Mouse (Mus musculus): ENCODE measurements around the gene Agrp. TPM values are rescaled to one million over a fixed set of nuclear protein-coding genes. Genes with fewer than 3 reads are reported as not detected.

Agrp gene
- polyA plus RNA-seq, 1 experiment from 2014 or later = 1.4 TPM

DNA sequence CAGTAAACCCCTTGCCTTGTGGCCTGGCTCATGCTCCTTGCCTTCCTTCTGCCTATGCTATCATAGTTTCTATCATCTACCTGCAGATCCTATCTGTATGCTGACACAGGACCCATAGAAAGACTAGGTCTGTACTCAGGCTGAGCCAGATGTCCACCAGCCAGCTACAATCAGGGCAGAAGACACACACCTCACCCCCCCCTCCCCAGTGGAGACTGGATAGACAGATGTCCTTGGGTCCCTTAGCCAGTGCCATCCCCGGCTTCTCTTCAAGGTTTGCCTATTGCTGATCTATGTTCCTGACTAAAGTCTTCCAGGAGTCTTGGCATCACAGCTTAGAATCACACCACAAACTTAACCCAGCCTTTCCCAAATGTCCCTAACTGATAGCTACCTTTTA lies 109.0 kb downstream of the Agrp start:
- no peak overlapping the region for H3K9ac ChIP-seq (ENCODE audit: low read depth, low read length)
- no peak for ATAC-seq
- WGBS = 85% methylated on average over 1 of the region's 1 CpGs
- H3K4me2 ChIP-seq (ENCODE audit: low read length) = no peak overlapping the region
- H3K36me3 ChIP-seq (ENCODE audit: control insufficient read depth, insufficient read depth, low read length) = peaks cover 15% of the 10 kb centered on the region
- H3K27me3 ChIP-seq (ENCODE audit: control insufficient read depth, insufficient read depth, low read depth, low read length) = no peaks in the 10 kb centered on the region
- no peak overlapping the region for H3K27ac ChIP-seq (ENCODE audit: low read length)
- no peaks in the 10 kb centered on the region for H3K9me3 ChIP-seq (replicated peaks; ENCODE audit: control insufficient read depth, low read length, poor library complexity, severe bottlenecking)
- no peaks in the 10 kb centered on the region for H3K4me1 ChIP-seq (ENCODE audit: control insufficient read depth, insufficient read depth, low read length)
- no peak overlapping the region for H3K4me3 ChIP-seq (ENCODE audit: low read depth, low read length)

DNA sequence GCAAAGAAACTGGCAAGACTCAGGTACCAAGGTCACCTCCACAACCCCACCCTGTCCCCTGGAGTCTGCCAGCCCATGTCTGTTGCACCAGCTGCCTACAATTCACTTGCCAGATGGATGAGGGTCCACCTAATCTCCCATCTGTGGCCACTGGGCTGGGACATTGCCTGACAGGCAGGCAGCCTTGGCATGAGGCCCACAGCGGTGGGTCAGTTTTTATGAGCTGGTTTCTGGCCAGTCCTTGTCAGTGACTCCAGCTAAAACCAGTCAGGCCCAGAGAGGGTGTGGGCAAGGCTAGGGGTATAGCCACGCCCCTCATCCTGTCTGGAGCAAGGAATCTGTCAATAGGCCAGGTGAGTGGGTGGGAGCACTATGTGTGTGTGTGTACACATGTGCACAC lies 110.1 kb downstream of the Agrp start:
- 91% methylated on average over 2 of the region's 2 CpGs for WGBS
- Histone ChIP-seq H3K9ac (ENCODE audit: low read depth, low read length) (no peak overlapping the region), H3K4me2 (ENCODE audit: low read length) (no peak overlapping the region), H3K27ac (ENCODE audit: low read length) (no peak overlapping the region), H3K4me1 (ENCODE audit: control insufficient read depth, insufficient read depth, low read length) (no peaks in the 10 kb centered on the region), H3K4me3 (ENCODE audit: low read depth, low read length) (no peak overlapping the region), H3K9me3 (replicated peaks; ENCODE audit: control insufficient read depth, low read length, poor library complexity, severe bottlenecking) (no peaks in the 10 kb centered on the region), H3K27me3 (ENCODE audit: control insufficient read depth, insufficient read depth, low read depth, low read length) (no peaks in the 10 kb centered on the region), H3K36me3 (ENCODE audit: control insufficient read depth, insufficient read depth, low read length) (peaks cover 21% of the 10 kb centered on the region)
- no peak for ATAC-seq

DNA sequence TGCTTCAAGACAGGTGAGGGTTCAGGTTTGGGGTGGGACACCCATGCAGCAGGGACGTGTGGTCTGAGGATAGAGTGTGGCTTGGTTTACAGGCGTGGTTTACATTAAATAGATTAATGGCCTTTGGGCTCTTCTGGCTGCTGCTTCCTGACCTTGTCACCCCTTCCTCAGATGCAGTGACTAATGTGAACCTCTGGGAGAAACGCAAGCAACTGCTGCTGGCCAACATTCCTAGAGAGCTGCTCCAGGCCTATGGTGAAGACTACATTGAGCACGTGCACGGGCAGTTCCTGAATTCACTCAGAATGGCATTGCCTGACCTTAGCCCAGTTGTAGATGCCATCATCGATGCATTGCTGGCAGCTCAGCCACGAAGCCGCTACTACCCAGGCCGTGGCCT lies 114.3 kb downstream of the Agrp start:
- Histone ChIP-seq H3K27ac (ENCODE audit: low read length) (no peak overlapping the region), H3K4me3 (ENCODE audit: low read depth, low read length) (no peak overlapping the region), H3K27me3 (ENCODE audit: control insufficient read depth, insufficient read depth, low read depth, low read length) (no peaks in the 10 kb centered on the region; the same call in 1 of the 2 replicates), H3K36me3 (ENCODE audit: control insufficient read depth, insufficient read depth, low read length) (peaks cover 20% of the 10 kb centered on the region), H3K4me2 (ENCODE audit: low read length) (no peak overlapping the region), H3K9ac (ENCODE audit: low read depth, low read length) (no peak overlapping the region), H3K4me1 (ENCODE audit: control insufficient read depth, insufficient read depth, low read length) (peaks cover 27% of the 10 kb centered on the region), H3K9me3 (replicated peaks; ENCODE audit: control insufficient read depth, low read length, poor library complexity, severe bottlenecking) (no peaks in the 10 kb centered on the region)
- ATAC-seq = no peak
- WGBS = 90% methylated on average over 9 of the region's 9 CpGs

DNA sequence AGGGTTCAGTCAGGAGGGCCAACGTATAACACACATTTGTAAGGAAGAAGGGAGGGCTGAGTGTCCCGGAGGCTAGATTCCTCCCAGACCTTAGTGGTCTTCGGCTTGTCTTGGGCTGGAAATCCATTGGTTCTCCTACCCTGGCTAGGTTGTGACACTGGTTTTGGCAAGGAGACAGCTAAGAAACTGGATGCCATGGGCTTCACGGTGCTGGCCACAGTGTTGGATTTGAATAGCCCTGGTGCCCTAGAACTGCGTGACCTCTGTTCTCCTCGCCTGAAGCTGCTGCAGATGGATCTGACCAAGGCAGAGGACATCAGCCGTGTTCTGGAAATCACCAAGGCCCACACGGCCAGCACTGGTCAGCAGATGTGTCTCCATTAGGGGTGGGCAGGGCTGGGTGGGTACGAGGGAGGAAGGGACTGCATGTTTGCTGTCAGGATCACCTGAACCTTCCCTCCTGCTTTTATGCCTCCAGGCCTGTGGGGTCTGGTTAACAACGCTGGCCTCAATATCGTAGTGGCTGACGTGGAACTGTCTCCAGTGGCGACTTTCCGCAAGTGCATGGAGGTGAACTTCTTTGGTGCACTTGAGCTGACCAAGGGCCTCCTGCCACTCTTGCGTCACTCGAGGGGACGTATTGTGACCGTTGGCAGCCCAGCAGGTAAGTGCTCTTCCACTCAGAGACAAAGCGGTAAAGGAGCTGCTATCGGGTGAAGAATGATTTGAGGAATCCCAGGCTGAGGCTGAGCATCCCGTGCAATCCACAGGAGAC lies 115.0 kb downstream of the Agrp start:
- Histone ChIP-seq H3K4me3 (ENCODE audit: low read depth, low read length) (no peak overlapping the region), H3K9me3 (replicated peaks; ENCODE audit: control insufficient read depth, low read length, poor library complexity, severe bottlenecking) (no peaks in the 10 kb centered on the region), H3K4me1 (ENCODE audit: control insufficient read depth, insufficient read depth, low read length) (peaks cover 28% of the 10 kb centered on the region), H3K27me3 (ENCODE audit: control insufficient read depth, insufficient read depth, low read depth, low read length) (no peaks in the 10 kb centered on the region; the same call in 1 of the 2 replicates), H3K27ac (ENCODE audit: low read length) (no peak overlapping the region), H3K9ac (ENCODE audit: low read depth, low read length) (no peak overlapping the region), H3K4me2 (ENCODE audit: low read length) (no peak overlapping the region), H3K36me3 (ENCODE audit: control insufficient read depth, insufficient read depth, low read length) (peaks cover 17% of the 10 kb centered on the region)
- ATAC-seq = no peak
- 83% methylated on average over 21 of the region's 21 CpGs for WGBS

DNA sequence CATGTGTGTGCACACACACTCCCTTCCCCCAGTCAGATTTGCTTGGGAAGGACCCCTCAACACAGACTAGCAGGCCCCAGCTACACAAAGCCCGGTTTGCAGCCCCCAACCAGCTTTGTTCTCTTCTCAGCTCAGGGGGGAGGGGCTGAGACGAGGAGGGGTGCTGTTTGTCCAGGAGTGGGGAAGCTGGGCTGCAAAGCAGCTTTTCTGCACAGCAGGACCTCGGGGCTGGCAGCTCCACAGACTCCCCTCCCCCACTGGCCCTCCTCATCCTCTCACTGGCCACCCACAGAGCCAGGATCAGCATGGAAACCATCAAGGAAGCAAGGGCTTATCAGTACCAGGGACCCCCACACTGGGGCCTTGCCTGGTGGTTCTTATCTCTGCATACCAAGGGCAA lies 116.1 kb downstream of the Agrp start:
- Histone ChIP-seq H3K36me3 (ENCODE audit: control insufficient read depth, insufficient read depth, low read length) (peaks cover 17% of the 10 kb centered on the region), H3K27me3 (ENCODE audit: control insufficient read depth, insufficient read depth, low read depth, low read length) (no peaks in the 10 kb centered on the region; the same call in 1 of the 2 replicates), H3K27ac (ENCODE audit: low read length) (no peak overlapping the region), H3K4me2 (ENCODE audit: low read length) (no peak overlapping the region), H3K9me3 (replicated peaks; ENCODE audit: control insufficient read depth, low read length, poor library complexity, severe bottlenecking) (no peaks in the 10 kb centered on the region), H3K4me1 (ENCODE audit: control insufficient read depth, insufficient read depth, low read length) (peaks cover 31% of the 10 kb centered on the region), H3K9ac (ENCODE audit: low read depth, low read length) (no peak overlapping the region), H3K4me3 (ENCODE audit: low read depth, low read length) (no peak overlapping the region)
- WGBS = 0% methylated on average over 3 of the region's 3 CpGs
- no peak for ATAC-seq

DNA sequence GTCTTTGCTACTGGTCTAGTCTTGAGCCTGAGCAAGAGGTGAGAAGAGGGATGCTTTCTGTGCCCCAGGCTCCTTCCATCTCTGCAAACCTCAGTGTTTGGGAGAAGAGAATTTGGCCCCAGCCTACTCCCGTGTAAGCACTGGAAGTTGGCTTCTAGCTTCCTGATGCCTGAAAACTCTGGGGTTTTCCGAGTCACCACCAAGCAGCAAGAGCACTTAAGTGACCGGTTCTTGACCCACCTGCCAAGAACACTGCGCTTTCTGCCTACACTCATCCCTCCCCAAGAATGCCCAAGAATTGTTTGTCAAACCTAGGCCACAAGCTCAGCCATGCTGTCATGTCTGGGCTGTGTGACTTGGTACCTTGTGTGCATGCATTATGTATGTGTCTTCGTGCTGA lies 116.7 kb downstream of the Agrp start:
- no peak for ATAC-seq
- WGBS = 14% methylated on average over 5 of the region's 5 CpGs
- peaks cover 17% of the 10 kb centered on the region for H3K36me3 ChIP-seq (ENCODE audit: control insufficient read depth, insufficient read depth, low read length)
- H3K9me3 ChIP-seq (replicated peaks; ENCODE audit: control insufficient read depth, low read length, poor library complexity, severe bottlenecking) = no peaks in the 10 kb centered on the region
- no peak overlapping the region for H3K4me2 ChIP-seq (ENCODE audit: low read length)
- no peaks in the 10 kb centered on the region; the same call in 1 of the 2 replicates for H3K27me3 ChIP-seq (ENCODE audit: control insufficient read depth, insufficient read depth, low read depth, low read length)
- H3K27ac ChIP-seq (ENCODE audit: low read length) = no peak overlapping the region
- H3K4me3 ChIP-seq (ENCODE audit: low read depth, low read length) = no peak overlapping the region
- H3K4me1 ChIP-seq (ENCODE audit: control insufficient read depth, insufficient read depth, low read length) = peaks cover 32% of the 10 kb centered on the region
- H3K9ac ChIP-seq (ENCODE audit: low read depth, low read length) = no peak overlapping the region

DNA sequence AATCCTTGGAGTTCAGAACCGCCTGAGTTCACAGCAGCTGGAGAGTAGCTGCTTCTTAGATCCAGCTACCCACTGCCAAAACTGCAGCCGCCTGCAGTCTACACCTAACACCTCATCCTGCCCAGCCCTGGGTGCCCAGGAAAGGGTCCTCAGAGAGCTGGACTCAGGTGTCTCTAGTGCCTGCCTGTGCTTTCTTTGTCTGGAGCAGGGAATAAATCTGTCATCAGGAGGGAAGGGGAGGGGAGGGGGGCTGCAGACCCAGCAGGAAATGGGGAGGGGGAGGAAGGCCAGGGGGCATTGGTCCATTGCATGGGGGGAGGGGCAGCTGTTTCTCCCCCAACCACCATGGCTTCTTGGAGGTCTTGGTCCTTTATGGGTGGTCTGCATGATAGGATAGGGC lies 117.6 kb downstream of the Agrp start:
- H3K4me3 ChIP-seq (ENCODE audit: low read depth, low read length) = 0 out of 2 replicates have a peak overlapping the region, but pooled peaks have one; percentile 55
- no peak overlapping the region for H3K27ac ChIP-seq (ENCODE audit: low read length)
- H3K4me1 ChIP-seq (ENCODE audit: control insufficient read depth, insufficient read depth, low read length) = peaks cover 32% of the 10 kb centered on the region
- no peaks in the 10 kb centered on the region; the same call in 1 of the 2 replicates for H3K27me3 ChIP-seq (ENCODE audit: control insufficient read depth, insufficient read depth, low read depth, low read length)
- H3K4me2 ChIP-seq (ENCODE audit: low read length) = peak overlapping the region; percentile 96
- no peak overlapping the region; the same call in 1 of the 2 replicates for H3K9ac ChIP-seq (ENCODE audit: low read depth, low read length)
- H3K9me3 ChIP-seq (replicated peaks; ENCODE audit: control insufficient read depth, low read length, poor library complexity, severe bottlenecking) = no peaks in the 10 kb centered on the region
- ATAC-seq = no peak
- 5% methylated on average over 2 of the region's 2 CpGs for WGBS
- peaks cover 10% of the 10 kb centered on the region for H3K36me3 ChIP-seq (ENCODE audit: control insufficient read depth, insufficient read depth, low read length)

DNA sequence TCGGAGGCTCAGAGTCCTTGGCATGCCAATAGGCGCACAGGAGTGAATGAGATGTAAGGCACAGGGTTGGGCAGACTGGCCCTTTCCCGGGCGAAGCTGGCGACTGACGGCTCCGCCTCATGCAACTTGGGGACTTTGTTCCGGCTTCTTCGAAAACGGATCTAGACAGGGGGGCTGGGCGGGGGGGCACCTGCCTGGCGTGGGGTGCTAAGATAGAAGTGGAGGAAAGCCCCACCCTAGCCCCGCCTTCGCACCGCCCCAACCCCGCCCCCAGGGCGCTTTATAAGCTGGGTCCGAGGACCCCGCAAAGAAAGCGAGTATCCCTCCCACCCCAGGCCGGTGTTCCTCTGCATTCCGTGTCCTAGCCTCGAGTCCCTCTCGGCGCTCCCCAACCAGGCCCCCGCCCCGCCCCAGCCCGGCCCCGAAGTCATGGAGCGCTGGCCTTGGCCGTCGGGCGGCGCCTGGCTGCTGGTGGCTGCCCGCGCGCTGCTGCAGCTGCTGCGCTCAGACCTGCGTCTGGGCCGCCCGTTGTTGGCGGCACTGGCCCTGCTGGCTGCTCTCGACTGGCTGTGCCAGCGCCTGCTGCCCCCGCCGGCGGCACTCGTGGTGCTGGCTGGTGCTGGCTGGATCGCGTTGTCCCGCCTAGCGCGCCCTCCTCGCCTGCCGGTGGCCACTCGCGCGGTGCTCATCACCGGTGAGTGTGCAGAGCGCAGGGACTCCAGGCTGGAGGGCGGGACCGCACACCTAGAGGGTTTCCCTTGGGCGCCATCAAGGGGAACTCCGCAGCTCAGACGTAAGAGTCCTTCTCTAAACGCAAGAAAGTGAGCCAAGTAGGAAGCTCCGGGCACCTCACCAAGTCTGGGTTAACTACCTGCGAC lies 118.5 kb downstream of the Agrp start, which contains the start of gene Hsd11b2:
TSS of gene Hsd11b2 (plus strand) at position 320 of the 878 bp plus-strand sequence.
- peak within 1 kb of the TSS; percentile 70 for H3K9ac ChIP-seq (ENCODE audit: low read depth, low read length)
- WGBS = under 1% methylated on average over 66 of the region's 68 CpGs
- H3K36me3 ChIP-seq (ENCODE audit: control insufficient read depth, insufficient read depth, low read length) = peaks cover 8% of the 10 kb centered on the region; the same call in 1 of the 2 replicates
- H3K4me2 ChIP-seq (ENCODE audit: low read length) = peak within 1 kb of the TSS; percentile 96
- no peaks in the 10 kb centered on the region; the same call in 1 of the 2 replicates for H3K27me3 ChIP-seq (ENCODE audit: control insufficient read depth, insufficient read depth, low read depth, low read length)
- H3K27ac ChIP-seq (ENCODE audit: low read length) = peak within 1 kb of the TSS; percentile 32; the same call in 1 of the 2 replicates
- peak; percentile 69 for ATAC-seq
- H3K4me1 ChIP-seq (ENCODE audit: control insufficient read depth, insufficient read depth, low read length) = peaks cover 32% of the 10 kb centered on the region
- H3K9me3 ChIP-seq (replicated peaks; ENCODE audit: control insufficient read depth, low read length, poor library complexity, severe bottlenecking) = no peaks in the 10 kb centered on the region
- peak within 1 kb of the TSS; percentile 55 for H3K4me3 ChIP-seq (ENCODE audit: low read depth, low read length)
